Mouse (Mus musculus) embryo, embryonic 10.5 days (tissue): ENCODE data around the gene Kdm5a.

Experiments
- DNase-seq: peaks from one replicate; pipeline ENCODE4 v3.0.0-alpha.2; 2015; ENCODE audit warnings: low spot score

Kdm5a gene

DNA sequence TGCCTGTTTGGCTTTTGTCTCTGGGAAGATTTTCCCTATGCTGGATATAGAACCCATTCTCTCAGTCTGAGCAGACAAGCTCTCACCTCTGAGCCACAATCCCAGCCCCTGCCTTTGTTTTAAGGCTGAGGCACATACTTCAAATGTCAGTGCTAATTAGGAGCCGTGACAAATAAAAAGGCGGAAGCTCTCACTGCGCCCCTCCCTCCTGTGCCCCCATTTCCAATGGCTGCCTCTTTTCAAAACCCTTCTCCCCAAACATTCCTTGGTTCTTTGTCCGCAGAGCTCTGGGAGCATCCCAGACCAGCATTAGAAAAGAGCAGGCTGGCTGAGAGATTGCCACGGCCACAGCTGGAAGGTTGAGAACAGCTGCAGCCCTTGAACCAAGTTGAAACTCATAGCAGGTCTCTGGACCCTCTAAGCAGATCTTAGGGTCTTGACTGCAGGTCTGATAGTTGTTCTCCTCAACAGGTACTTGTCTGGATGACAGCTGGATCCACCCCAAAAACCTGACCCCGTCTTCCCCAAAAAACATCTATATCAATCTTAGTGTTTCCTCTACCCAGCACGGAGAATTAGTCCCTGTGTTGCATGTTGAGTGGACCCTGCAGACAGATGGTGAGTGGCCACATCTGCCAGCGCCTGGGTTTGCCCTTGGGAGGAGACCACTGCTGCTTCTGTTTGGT is 108.7 kb downstream of the Kdm5a start:
- DNase-seq = peak; percentile 39

DNA sequence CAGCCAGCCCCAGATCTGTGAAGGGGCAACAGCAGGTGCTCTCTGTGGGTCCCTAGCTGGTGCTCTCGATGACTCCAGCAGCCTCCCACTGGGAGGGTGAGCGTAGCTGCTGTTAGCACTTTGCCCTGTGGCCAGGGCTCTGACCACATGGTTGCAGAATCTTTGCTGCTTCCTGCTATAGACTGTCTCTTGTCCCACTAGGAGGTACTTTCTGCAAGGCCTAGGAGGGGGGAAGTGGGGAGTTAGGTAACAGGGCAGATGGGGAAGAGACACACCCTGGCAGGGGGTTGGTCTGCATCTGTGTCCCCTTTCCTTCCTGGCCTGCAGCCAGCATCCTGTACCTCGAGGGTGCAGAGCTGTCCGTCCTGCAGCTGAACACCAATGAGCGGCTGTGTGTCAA is 109.5 kb downstream of the Kdm5a start:
- DNase-seq = no peak

- DNase-seq = no peak
Observed at GRCm38 (mm10) chr6:120475288-120475687, 111.4 kb downstream of the Kdm5a start.

GRCm38 (mm10) chr6:120479302-120479701 is 115.4 kb downstream of the Kdm5a start:
- DNase-seq = no peak

GRCm38 (mm10) chr6:120480361-120480760 is 116.4 kb downstream of the Kdm5a start:
- no peak for DNase-seq

- DNase-seq = no peak
Observed at GRCm38 (mm10) chr6:120481538-120481937, 117.6 kb downstream of the Kdm5a start.

GRCm38 (mm10) chr6:120482021-120482420 is 118.1 kb downstream of the Kdm5a start:
- no peak for DNase-seq

DNA sequence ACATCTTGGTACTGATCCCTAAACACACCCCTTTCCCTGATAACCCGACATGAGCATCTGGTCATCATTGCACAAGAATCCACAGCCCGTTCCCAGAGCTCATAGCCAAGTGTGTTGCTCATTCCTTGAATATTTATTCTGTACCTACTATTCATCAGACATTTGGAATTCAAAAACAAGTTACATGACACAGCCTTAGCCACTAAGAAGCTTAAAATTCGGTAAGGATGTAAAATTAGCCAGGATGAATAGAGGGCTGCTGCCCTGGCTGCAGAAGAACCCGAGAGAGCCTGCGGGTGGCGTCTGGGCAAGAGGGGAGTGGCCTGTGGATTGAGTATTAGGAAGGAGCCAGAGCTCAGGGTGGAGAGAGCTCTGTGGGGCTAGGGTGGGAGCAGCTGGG is 118.8 kb downstream of the Kdm5a start:
- no peak for DNase-seq

DNA sequence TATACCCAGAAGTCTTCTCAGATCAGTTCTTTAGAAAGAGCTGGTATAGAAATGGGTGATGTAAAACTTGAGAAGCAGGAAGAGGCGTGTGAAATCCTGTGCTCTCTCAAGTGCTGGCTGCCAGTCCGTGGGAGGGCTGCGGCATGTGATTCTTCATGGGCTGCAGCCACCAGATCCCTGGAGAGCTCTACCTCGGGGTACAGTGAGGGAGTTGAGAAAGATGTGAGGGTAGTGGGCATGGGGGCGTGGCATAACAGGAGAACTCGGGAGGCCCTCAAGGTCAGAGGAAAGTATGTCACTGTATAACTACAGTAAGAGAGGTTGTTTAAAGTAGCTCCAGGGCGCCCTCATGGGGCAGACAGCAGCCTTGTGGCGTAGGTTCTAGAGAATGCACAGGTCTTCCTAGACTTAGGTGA is 119.3 kb downstream of the Kdm5a start:
- peak; percentile 59 for DNase-seq

DNA sequence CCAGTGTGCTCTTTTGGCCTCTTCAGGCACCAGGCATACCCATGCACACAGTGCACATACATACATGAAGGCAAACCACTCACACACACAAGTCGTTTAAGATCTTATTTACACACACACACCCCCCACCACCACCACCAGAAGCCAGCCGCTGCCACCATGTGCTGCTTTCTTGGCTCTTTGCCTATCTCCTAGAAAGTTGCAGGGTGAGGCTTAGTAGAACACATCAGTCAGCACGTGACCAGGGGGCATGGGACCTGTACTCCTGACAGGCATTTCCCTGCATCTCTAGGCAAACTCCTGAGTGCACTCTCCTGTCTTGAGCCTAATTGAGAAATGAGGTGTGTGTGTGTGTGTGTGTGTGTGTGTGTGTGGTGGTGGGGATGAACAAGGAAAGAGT is 121.1 kb downstream of the Kdm5a start:
- no peak for DNase-seq

GRCm38 (mm10) chr6:120486051-120486510 is 122.2 kb downstream of the Kdm5a start:
- DNase-seq = no peak

DNA sequence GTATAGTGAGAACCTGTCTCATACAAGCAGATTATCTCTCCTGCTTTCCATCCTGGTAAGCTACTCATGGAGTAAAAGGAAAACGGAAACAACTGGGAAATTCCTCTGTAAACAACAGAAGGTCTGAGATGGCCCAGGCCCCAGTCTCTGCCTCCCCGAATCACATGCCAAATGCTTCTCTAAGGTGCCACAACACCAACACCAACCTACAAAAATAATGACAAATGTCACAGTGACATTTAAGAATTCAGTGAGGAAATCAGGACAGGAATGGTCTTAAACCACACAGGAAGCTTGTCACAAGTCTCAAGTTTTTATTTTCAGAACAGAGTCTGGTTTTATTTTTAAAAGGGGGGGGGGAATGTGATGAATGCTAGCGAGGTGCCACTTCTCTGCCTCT is 124.7 kb downstream of the Kdm5a start:
- DNase-seq = no peak

DNA sequence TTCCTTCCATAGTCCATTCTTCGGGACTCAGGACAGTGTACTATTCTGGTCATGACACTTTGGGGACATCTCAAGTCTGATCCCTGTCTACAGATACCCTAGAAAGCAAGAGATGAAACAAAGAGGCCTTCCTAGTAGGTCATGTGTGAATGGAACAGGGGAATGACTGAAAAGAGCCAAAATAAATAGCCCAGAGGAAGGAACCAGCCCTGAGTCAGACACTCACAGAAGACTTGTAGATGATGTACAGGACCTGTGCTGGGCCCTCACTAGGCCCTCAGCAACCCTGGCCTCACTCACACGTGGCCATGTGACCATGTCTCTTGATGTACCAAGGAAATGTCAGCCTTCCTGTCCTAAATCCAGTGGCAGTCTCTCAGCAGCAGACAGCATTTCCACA is 125.5 kb downstream of the Kdm5a start:
- no peak for DNase-seq

DNA sequence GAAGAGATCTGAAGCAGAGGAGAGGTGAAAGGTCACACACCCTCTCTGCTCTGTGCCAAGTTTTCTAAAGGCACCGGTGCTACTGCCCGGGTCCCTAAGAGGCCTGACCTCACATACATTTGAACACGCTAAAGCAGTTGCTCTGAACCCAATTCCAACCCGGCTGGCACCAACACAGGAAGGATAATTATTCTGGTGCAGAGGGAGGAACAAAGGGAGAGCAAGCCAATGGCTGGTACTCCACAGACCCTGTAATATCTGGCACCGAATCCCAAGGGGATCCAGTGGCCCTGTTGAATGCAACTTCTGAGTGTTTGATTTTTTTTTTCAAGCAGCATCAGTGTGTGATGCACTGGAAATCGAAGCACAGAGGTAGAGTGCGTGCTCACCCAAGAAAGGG is 127.1 kb downstream of the Kdm5a start:
- no peak for DNase-seq

- no peak for DNase-seq
Observed at GRCm38 (mm10) chr6:120491862-120492498, 128.1 kb downstream of the Kdm5a start.

DNA sequence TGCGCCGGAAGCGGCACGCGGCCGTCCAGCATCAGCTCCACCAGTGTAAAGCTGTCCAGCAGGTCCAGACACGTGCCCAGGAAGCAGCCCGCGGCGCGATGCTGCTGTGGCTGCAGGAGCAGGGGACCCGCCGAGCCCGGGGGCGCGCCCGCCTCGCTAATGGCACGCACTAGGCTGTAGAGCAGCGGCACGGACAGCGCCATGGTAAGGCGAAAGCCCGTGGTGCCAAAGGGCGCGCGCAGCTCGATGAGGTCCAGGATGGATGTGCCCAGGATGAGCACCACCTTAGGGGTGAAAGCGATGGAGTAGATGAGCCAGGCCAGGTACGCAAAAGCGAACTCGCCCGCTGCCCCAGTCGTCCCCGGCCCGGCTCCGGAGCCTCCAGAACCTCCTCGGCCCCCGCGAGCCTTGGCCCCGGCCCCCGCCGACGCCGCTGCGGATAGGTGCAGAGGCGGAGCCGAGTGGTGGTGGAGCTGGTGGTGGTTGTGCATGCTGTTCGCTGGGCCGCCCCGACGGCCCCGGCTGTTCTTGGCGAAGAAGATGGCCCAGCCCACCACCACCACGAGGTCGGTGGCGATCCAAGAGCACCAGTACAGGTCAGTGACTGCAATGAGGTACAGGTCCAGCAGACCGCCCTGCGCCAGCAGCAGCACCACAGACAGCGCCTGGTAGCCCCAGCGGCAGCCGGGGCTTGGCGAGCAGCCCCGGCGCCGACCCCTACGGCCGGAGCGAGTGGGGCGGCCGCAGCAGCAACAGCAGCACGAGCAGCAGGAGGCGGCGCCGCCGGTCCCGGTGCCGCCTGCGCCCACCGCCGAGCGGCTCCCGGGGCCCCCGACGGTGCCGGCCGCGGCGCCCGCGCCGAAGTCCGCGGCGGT is 128.8 kb downstream of the Kdm5a start:
- peak; percentile 50 for DNase-seq

GRCm38 (mm10) chr6:120493374-120494181 is 129.7 kb downstream of the Kdm5a start, which contains the start of gene Tmem121b:
Tmem121b (minus strand) TSS chr6:120493807.
- peak; percentile 88 for DNase-seq
